Mouse (Mus musculus): ENCODE measurements around the gene Spg21.

GRCm38 (mm10) chr9:65525445-65526195 lies 64.9 kb downstream of the Spg21 start:
- TF ChIP-seq CTCF (IDR thresholded peaks at IDR 0.05; ENCODE audit: borderline replicate concordance, insufficient read depth, low read length) (no peak), POLR2A (IDR thresholded peaks at IDR 0.05; ENCODE audit: low read depth, low read length) (no peak)
